Mouse (Mus musculus): ENCODE data around the gene Gm42372.

DNA sequence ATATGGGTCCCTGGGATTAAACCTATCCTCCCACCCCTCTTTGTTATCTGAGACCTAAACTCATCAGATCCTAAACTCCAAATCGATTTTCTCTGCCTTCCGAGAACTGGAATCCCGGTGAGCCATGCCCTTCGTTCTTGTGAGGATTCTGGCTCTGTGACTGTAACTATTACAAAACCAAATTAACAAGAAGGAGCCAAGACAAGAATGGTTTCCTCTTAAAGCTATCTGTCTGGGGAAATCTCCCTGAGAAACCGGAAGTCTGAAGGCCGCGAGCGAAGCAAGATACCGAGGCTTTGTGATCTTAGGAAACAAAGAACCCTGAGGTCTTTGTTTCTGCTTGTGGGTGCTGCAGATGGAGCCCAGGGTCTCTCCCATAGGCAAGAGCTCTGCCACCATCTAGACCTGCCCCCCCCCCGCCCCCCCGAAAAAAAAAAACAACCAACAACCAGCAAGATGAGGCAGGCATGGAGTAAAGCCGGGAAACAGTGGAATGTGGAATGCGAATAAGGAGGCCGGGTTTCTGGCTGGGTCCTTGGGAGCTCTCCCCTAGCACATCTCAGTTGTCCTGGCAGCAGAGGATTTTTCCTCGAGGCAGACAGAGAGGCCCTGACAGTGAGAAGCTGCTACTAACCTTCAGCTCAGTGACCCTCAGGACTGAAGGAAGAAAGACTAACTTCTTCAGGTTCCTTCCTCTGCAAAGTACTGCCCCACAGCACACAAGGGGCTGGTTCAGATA is 7.3 kb downstream of the Gm42372 start:
- TF ChIP-seq POLR2A (IDR thresholded peaks at IDR 0.05; ENCODE audit: extremely low read depth, insufficient read depth, low read length) (no peak), CTCF (IDR thresholded peaks at IDR 0.05; ENCODE audit: extremely low read depth, insufficient read depth, low read length) (no peak)

Measured in cortical plate, adult 2 months (tissue).